Mouse (Mus musculus): Measurements from ENCODE around the gene Fbln2. TPM values are rescaled to one million over a fixed set of nuclear protein-coding genes. Genes with fewer than 3 reads are reported as not detected.

Gene Fbln2
- polyA plus RNA-seq, 1 experiment from 2014 or later: 28.7 TPM

- Histone ChIP-seq H3K4me2 (no peak overlapping the region), H3K27me3 (no peaks in the 10 kb centered on the region), H3K4me1 (replicated peaks) (peaks cover 29% of the 10 kb centered on the region), H3K27ac (replicated peaks) (no peak overlapping the region), H3K4me3 (no peak overlapping the region), H3K9me3 (no peaks in the 10 kb centered on the region), H3K9ac (no peak overlapping the region), H3K36me3 (no peaks in the 10 kb centered on the region)
- peak; percentile 13; the same call in 1 of the 2 replicates for ATAC-seq (ENCODE audit: low FRiP score, low read depth)
- WGBS: 73% methylated on average over 12 of the region's 12 CpGs
These were observed 20.8 kb downstream of the Fbln2 start for GRCm38 (mm10) chr6:91233011-91233410.

DNA sequence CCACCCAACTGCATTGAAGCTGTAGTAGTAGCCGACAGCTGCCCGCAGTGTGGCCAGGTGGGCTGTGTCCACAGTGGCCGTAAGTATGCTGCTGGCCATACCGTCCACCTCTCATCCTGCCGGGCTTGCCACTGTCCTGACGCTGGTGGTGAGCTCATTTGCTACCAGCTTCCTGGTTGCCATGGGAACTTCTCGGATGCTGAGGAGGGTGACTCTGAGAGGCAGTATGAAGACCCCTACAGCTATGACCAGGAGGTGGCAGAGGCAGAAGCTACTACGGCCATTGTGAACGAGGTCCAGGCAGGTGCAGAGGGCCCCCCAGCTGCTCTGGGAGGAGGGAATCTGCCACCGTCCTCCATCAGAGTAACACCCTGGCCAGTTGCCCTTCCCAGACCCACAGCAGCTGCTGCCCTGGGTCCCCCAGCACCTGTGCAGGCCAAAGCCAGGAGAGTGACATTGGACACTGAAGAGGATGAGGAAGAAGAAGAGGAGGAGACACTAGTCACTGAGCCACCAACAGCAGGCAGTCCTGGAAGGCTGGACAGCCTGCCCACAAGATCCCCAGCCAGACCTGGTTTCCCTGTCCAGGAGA is 21.3 kb downstream of the Fbln2 start:
- peak; percentile 43; the same call in 1 of the 2 replicates for ATAC-seq (ENCODE audit: low FRiP score, low read depth)
- 50% methylated on average over 10 of the region's 10 CpGs for WGBS
- no peaks in the 10 kb centered on the region for H3K36me3 ChIP-seq
- H3K4me1 ChIP-seq (replicated peaks): peaks cover 29% of the 10 kb centered on the region
- H3K9ac ChIP-seq: no peak overlapping the region
- H3K27me3 ChIP-seq: no peaks in the 10 kb centered on the region
- H3K4me3 ChIP-seq: no peak overlapping the region
- H3K4me2 ChIP-seq: no peak overlapping the region
- H3K9me3 ChIP-seq: no peaks in the 10 kb centered on the region
- H3K27ac ChIP-seq (replicated peaks): no peak overlapping the region

DNA sequence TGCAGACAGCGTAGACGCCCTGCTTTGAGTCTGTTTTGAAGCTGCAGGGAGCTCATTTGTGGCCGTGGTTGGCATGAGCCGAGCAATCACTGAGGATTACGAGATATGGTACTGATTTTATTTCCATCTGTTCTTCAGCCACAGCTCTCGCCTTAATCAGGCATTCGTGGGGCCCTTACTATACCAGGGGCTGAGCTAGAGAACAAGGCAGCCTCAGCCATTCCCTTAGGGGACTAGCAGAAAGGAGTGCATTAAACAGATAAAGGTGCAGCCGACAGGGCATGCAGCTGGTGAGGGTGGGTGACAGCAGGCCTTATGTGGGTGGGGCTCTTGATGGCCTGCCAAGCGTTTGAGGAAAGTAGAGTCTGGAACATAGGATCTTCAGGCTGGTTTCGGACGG is 23.8 kb downstream of the Fbln2 start:
- H3K9me3 ChIP-seq: no peaks in the 10 kb centered on the region
- H3K27me3 ChIP-seq: no peaks in the 10 kb centered on the region
- ATAC-seq (ENCODE audit: low FRiP score, low read depth): no peak
- H3K9ac ChIP-seq: no peak overlapping the region
- WGBS: 44% methylated on average over 11 of the region's 11 CpGs
- H3K4me2 ChIP-seq: no peak overlapping the region
- 0 out of 2 replicates have a peak overlapping the region, but pooled peaks have one; percentile 35 for H3K27ac ChIP-seq (replicated peaks)
- no peaks in the 10 kb centered on the region for H3K36me3 ChIP-seq
- H3K4me1 ChIP-seq (replicated peaks): peaks cover 29% of the 10 kb centered on the region
- H3K4me3 ChIP-seq: no peak overlapping the region

DNA sequence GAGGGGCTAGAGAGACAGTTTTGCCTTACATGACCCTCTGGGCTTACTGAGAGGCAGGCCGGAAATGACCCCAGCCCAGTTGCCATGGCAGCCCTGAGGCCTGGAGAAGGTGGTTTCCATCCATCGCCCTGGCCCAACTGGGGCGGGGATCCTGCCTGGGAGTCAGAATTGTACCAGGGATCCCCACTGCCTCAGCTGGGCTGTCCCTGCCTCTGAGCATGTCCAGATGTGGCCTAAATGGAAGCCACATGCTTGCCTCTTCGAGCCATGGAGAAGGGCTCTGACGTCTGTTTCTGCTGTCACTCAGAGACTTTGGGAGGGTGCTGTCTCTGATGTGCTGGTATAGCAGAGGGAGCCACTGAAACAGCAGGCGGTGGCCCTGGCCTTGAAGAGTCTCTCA is 24.2 kb downstream of the Fbln2 start:
- Histone ChIP-seq H3K27me3 (no peaks in the 10 kb centered on the region), H3K9me3 (no peaks in the 10 kb centered on the region), H3K9ac (no peak overlapping the region), H3K36me3 (no peaks in the 10 kb centered on the region), H3K4me2 (no peak overlapping the region), H3K4me3 (no peak overlapping the region), H3K4me1 (replicated peaks) (peaks cover 26% of the 10 kb centered on the region), H3K27ac (replicated peaks) (no peak overlapping the region)
- no peak for ATAC-seq (ENCODE audit: low FRiP score, low read depth)
- WGBS: 34% methylated on average over 6 of the region's 6 CpGs

DNA sequence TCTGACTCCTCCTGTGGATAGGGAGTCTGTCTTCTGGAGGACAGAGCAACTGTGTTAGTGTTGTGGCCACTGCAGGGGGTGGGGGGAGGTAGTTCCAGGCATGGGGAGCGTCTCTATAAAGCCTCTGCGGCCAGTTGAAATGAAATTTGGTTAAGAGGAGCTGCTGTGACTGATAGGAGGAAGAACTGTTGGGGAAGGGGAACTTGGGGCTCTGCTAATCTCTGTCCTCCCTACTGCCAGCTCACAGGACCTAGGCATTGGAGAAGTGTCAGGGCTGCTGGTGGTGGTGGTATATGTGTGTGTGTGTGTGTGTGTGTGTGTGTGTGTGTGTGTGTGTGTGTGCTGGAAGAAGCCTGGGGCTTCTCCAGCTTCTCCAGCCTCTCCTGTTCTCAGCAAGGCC is 25.0 kb downstream of the Fbln2 start:
- Histone ChIP-seq H3K4me2 (no peak overlapping the region), H3K4me1 (replicated peaks) (peaks cover 26% of the 10 kb centered on the region), H3K4me3 (no peak overlapping the region), H3K27ac (replicated peaks) (no peak overlapping the region), H3K36me3 (no peaks in the 10 kb centered on the region), H3K9me3 (no peaks in the 10 kb centered on the region), H3K27me3 (no peaks in the 10 kb centered on the region), H3K9ac (no peak overlapping the region)
- ATAC-seq (ENCODE audit: low FRiP score, low read depth): no peak
- WGBS: 71% methylated on average over 2 of the region's 2 CpGs

GRCm38 (mm10) chr6:91240537-91240936 is 28.3 kb downstream of the Fbln2 start:
- Histone ChIP-seq H3K9ac (no peak overlapping the region), H3K27me3 (no peaks in the 10 kb centered on the region), H3K36me3 (no peaks in the 10 kb centered on the region), H3K27ac (replicated peaks) (no peak overlapping the region), H3K4me2 (no peak overlapping the region), H3K9me3 (no peaks in the 10 kb centered on the region), H3K4me3 (no peak overlapping the region), H3K4me1 (replicated peaks) (peaks cover 30% of the 10 kb centered on the region)
- WGBS: 55% methylated on average over 2 of the region's 2 CpGs
- ATAC-seq (ENCODE audit: low FRiP score, low read depth): no peak

DNA sequence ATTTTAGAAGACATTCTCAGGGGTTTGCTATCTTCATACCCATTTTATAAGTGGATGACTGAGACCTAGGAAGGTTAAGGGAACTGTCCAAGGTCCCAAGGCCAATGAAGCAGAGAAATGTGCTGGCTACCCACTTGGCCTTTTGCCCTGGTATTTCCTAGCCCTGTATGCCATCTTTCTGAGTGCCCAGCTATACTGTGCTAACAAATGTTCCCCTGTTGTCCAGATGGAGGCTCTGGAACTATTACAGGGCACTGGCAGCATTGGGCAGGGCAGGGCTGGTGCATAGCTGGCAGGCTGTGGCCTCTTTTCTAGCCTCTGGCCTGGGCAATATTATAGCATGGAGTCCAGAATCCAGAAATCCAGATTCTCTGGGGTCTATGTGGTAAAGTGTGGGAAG is 28.7 kb downstream of the Fbln2 start:
- H3K9me3 ChIP-seq: no peaks in the 10 kb centered on the region
- H3K4me3 ChIP-seq: no peak overlapping the region
- H3K4me2 ChIP-seq: no peak overlapping the region
- H3K36me3 ChIP-seq: no peaks in the 10 kb centered on the region
- peaks cover 30% of the 10 kb centered on the region for H3K4me1 ChIP-seq (replicated peaks)
- no peak for ATAC-seq (ENCODE audit: low FRiP score, low read depth)
- H3K9ac ChIP-seq: no peak overlapping the region
- H3K27ac ChIP-seq (replicated peaks): no peak overlapping the region
- H3K27me3 ChIP-seq: no peaks in the 10 kb centered on the region

DNA sequence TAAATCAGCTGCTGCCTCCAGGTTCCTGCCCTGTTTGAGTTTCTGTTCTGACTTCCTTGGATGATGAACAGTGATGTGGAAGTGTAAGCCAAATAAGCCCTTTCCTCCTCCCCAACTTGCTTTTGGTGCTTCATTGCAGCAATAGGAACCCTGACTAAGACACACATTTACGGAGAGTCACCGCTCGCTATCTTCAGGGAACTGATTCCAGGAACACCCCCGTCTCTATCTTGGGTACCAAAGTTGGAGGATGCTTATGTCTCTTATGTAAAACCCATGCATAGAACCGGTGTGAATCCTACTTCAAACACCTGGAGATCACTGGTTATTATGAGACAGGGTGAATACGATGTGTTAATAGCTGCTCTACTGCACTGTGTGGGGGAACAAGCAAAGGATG is 31.1 kb downstream of the Fbln2 start:
- Histone ChIP-seq H3K4me1 (replicated peaks) (peaks cover 24% of the 10 kb centered on the region), H3K36me3 (no peaks in the 10 kb centered on the region), H3K27me3 (no peaks in the 10 kb centered on the region), H3K9me3 (no peaks in the 10 kb centered on the region), H3K9ac (no peak overlapping the region), H3K27ac (replicated peaks) (no peak overlapping the region), H3K4me3 (no peak overlapping the region), H3K4me2 (no peak overlapping the region)
- ATAC-seq (ENCODE audit: low FRiP score, low read depth): no peak
- WGBS: 91% methylated on average over 6 of the region's 6 CpGs

DNA sequence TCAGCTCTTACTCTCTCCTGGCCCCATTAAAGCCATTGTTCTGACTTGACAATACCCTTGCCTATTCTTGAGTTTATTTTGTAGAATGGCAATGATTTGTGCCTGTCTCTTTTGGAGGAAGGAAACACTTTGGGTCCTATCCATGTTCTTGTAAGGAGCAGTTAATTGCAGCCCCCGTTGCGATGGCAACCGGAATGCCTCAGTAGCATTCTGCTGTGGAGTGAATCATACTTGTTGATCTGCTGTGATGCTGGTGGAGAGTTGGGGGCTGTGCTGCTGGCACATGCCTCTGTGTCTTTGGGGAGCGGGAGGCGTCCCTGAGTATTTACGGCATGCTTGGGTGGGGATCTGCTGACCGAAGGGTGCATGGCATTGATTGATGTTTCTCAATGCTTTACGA is 32.1 kb downstream of the Fbln2 start:
- Histone ChIP-seq H3K36me3 (no peaks in the 10 kb centered on the region), H3K27me3 (no peaks in the 10 kb centered on the region), H3K27ac (replicated peaks) (no peak overlapping the region), H3K4me2 (no peak overlapping the region), H3K9me3 (no peaks in the 10 kb centered on the region), H3K9ac (no peak overlapping the region), H3K4me3 (no peak overlapping the region), H3K4me1 (replicated peaks) (peaks cover 24% of the 10 kb centered on the region)
- 57% methylated on average over 8 of the region's 8 CpGs for WGBS
- peak; percentile 63; the same call in 1 of the 2 replicates for ATAC-seq (ENCODE audit: low FRiP score, low read depth)

DNA sequence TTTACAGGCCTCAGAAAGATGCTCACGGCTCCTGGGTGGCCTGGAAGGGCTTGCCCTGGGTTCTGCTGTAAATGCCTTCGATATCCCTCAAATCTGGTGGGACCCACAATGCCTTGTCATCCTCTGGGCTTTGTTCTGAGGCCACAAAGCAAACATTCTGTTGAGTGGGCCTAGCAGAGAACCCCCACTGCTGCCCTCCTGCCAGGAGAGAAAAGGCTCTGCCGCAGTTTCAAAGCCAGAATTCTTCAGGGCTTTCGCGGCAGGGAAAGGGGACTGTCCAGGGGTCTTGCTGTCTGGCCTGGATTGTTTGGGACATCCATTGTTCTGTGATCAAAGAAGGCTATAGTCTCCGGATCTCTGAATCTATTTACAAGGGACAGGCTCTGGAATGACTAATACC is 33.1 kb downstream of the Fbln2 start:
- Histone ChIP-seq H3K36me3 (no peaks in the 10 kb centered on the region), H3K4me3 (no peak overlapping the region), H3K4me1 (replicated peaks) (peaks cover 19% of the 10 kb centered on the region), H3K9ac (no peak overlapping the region), H3K27ac (replicated peaks) (no peak overlapping the region), H3K9me3 (no peaks in the 10 kb centered on the region), H3K27me3 (no peaks in the 10 kb centered on the region), H3K4me2 (no peak overlapping the region)
- ATAC-seq (ENCODE audit: low FRiP score, low read depth): no peak
- 15% methylated on average over 6 of the region's 6 CpGs for WGBS

GRCm38 (mm10) chr6:91247343-91247742 is 35.1 kb downstream of the Fbln2 start:
- 88% methylated on average over 1 of the region's 1 CpGs for WGBS
- no peaks in the 10 kb centered on the region for H3K27me3 ChIP-seq
- no peak for ATAC-seq (ENCODE audit: low FRiP score, low read depth)
- H3K9me3 ChIP-seq: no peaks in the 10 kb centered on the region
- no peak overlapping the region for H3K4me2 ChIP-seq
- no peaks in the 10 kb centered on the region for H3K36me3 ChIP-seq
- no peak overlapping the region for H3K9ac ChIP-seq
- no peak overlapping the region for H3K4me3 ChIP-seq
- no peak overlapping the region for H3K27ac ChIP-seq (replicated peaks)
- H3K4me1 ChIP-seq (replicated peaks): peaks cover 19% of the 10 kb centered on the region

DNA sequence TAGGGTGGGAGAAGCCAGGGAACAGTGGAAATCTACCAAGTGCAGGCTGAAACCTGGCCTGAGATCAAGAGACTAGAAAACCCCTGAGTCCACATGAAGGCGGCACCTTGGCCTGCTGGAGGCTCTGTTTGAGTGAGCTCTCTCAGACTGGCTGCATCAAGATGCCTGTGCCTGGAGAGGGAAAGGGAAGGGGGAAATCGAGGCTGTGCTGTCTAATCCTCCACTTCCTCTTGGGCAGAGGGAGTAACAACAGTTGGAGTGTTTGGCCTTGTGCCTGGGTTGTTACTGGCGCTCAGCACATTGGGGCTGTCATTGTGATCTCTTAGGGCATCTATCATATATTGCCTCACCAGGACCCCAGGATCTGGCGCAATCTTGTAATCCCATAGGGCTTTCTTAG is 36.4 kb downstream of the Fbln2 start:
- no peak overlapping the region for H3K4me2 ChIP-seq
- no peak overlapping the region for H3K9ac ChIP-seq
- 77% methylated on average over 4 of the region's 4 CpGs for WGBS
- H3K9me3 ChIP-seq: no peaks in the 10 kb centered on the region
- H3K4me3 ChIP-seq: no peak overlapping the region
- no peaks in the 10 kb centered on the region for H3K36me3 ChIP-seq
- no peak for ATAC-seq (ENCODE audit: low FRiP score, low read depth)
- no peaks in the 10 kb centered on the region for H3K27me3 ChIP-seq
- peaks cover 19% of the 10 kb centered on the region for H3K4me1 ChIP-seq (replicated peaks)
- no peak overlapping the region for H3K27ac ChIP-seq (replicated peaks)

GRCm38 (mm10) chr6:91249797-91250196 is 37.5 kb downstream of the Fbln2 start:
- ATAC-seq (ENCODE audit: low FRiP score, low read depth): no peak
- H3K9me3 ChIP-seq: no peaks in the 10 kb centered on the region
- H3K4me2 ChIP-seq: no peak overlapping the region
- peaks cover 11% of the 10 kb centered on the region for H3K4me1 ChIP-seq (replicated peaks)
- no peak overlapping the region for H3K4me3 ChIP-seq
- no peak overlapping the region for H3K27ac ChIP-seq (replicated peaks)
- WGBS: 87% methylated on average over 1 of the region's 1 CpGs
- no peaks in the 10 kb centered on the region for H3K36me3 ChIP-seq
- H3K27me3 ChIP-seq: no peaks in the 10 kb centered on the region
- H3K9ac ChIP-seq: no peak overlapping the region

Measured in hindbrain, embryonic 15.5 days (tissue).